Mouse (Mus musculus): Measurements from ENCODE around the gene Leprot.

DNA sequence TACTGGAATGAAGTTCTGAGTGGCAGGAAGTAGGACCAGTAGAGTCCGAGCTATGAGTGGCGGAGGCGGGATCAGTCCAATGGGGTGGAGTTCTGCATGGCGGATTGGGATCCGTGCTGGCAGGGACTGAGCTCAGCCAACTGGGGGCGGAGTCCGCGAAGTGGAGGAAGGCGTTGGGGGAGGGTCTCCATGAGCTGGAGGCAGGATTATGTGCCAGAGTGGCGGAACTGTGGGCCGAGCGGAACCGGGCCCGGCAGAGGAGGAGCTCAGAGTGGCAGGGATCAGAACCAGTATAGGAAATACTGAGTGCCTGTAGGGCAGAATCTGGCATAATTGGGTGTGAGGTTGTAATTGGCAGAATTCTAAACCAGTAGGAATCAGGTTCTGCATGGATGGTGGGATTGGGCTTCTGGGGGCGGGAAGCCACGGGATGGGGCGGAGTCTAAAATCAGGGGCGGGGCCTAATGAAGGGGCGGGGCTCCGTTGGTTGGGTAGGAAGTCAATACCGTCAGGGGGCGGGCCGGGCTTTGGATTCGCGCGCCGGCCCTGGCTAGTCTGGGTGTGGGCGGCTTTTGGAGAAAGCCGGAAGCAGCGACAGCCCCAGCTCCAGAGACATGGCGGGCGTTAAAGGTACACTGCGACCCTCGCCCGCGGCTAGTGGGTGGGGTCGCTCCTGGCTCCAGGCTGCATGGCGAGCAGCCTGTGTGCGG is at the start of gene Leprot:
- no peak for TF ChIP-seq GATA2 (IDR thresholded peaks at IDR 0.05; ENCODE audit: borderline replicate concordance, low read depth, low read length)
- TF ChIP-seq GATA1 (IDR thresholded peaks at IDR 0.05; ENCODE audit: borderline replicate concordance, low read length): no peak
